Mouse (Mus musculus) thymus, adult 2 months (tissue): ENCODE data around the gene Kif6.

ENCODE experiments used
- CTCF ChIP-seq: fragments of 200-500 bp; IDR thresholded peaks from 2 replicates; pipeline ENCODE4 v1.5.1; 2012; ENCODE audit warnings: mild to moderate bottlenecking, control low read depth, low read length, moderate library complexity, borderline replicate concordance; ENCODE audit not compliant: control insufficient read depth, poor library complexity, insufficient read depth; ENCODE audit errors: extremely low read depth
- POLR2A ChIP-seq: fragments of 200-500 bp; IDR thresholded peaks from 2 replicates; pipeline ENCODE4 v1.6.1; 2012; ENCODE audit warnings: mild to moderate bottlenecking, low read length, control low read depth, moderate library complexity; ENCODE audit not compliant: control insufficient read depth, poor library complexity, insufficient read depth; ENCODE audit errors: extremely low read depth

- no peak for TF ChIP-seq POLR2A
- TF ChIP-seq CTCF: no peak
These were observed 9.5 kb upstream of the Kif6 start for GRCm38 (mm10) chr17:49605397-49605796.
